Mouse (Mus musculus): ENCODE measurements at regions not wholly inside any gene's neighbourhood (a gene's known extent, or its start where the extent isn't known, plus 50 kb on each side); places are given as distances from the start of the nearest gene placed in this dataset.

GRCm38 (mm10) chr4:148723208-148723607 lies 80.1 kb downstream of the Gm572 start:
- 60% methylated on average over 9 of the region's 9 CpGs for WGBS (ENCODE audit: insufficient replicate concordance)
- Histone ChIP-seq H3K4me2 (no peak overlapping the region), H3K9me3 (replicated peaks) (no peaks in the 10 kb centered on the region), H3K4me1 (replicated peaks) (peaks cover 3% of the 10 kb centered on the region; the same call in 1 of the 2 replicates), H3K27ac (no peak overlapping the region), H3K4me3 (replicated peaks) (no peak overlapping the region), H3K36me3 (no peaks in the 10 kb centered on the region), H3K27me3 (peaks cover 65% of the 10 kb centered on the region), H3K9ac (no peak overlapping the region)
- ATAC-seq (ENCODE audit: low read depth), result no peak
- DNase-seq, result no peak

GRCm38 (mm10) chr4:148723934-148724719 lies 80.1 kb upstream of the Casz1 start:
- ATAC-seq (ENCODE audit: low read depth), result peak; percentile 34; the same call in 1 of the 2 replicates
- no peak overlapping the region for H3K9ac ChIP-seq

GRCm38 (mm10) chr4:148728800-148729199 lies 75.4 kb upstream of the Casz1 start:
- Histone ChIP-seq H3K4me2 (no peak overlapping the region), H3K4me3 (replicated peaks) (no peak overlapping the region), H3K27me3 (peaks cover 26% of the 10 kb centered on the region), H3K9ac (no peak overlapping the region), H3K4me1 (replicated peaks) (peaks cover 3% of the 10 kb centered on the region; the same call in 1 of the 2 replicates), H3K36me3 (no peaks in the 10 kb centered on the region), H3K27ac (no peak overlapping the region), H3K9me3 (replicated peaks) (no peaks in the 10 kb centered on the region)
- DNase-seq (no peak), ATAC-seq (ENCODE audit: low read depth) (no peak)
- 66% methylated on average over 5 of the region's 5 CpGs for WGBS (ENCODE audit: insufficient replicate concordance)

More at GRCm38 (mm10) chr4:148723934-148724719, 80.1 kb upstream of the Casz1 start:
- Histone ChIP-seq H3K9me3 (replicated peaks) (no peaks in the 10 kb centered on the region), H3K36me3 (no peaks in the 10 kb centered on the region), H3K27me3 (peaks cover 61% of the 10 kb centered on the region), H3K4me3 (replicated peaks) (peak overlapping the region; percentile 28), H3K4me2 (peak overlapping the region; percentile 53), H3K4me1 (replicated peaks) (peaks cover 3% of the 10 kb centered on the region; the same call in 1 of the 2 replicates), H3K27ac (no peak overlapping the region)
- WGBS (ENCODE audit: insufficient replicate concordance), result 8% methylated on average over 39 of the region's 39 CpGs
- DNase-seq, result no peak

- Histone ChIP-seq H3K27me3 (peaks cover 14% of the 10 kb centered on the region; the same call in 1 of the 2 replicates), H3K9me3 (replicated peaks) (no peaks in the 10 kb centered on the region), H3K4me2 (no peak overlapping the region), H3K4me3 (replicated peaks) (no peak overlapping the region), H3K4me1 (replicated peaks) (no peaks in the 10 kb centered on the region), H3K36me3 (no peaks in the 10 kb centered on the region), H3K27ac (no peak overlapping the region), H3K9ac (no peak overlapping the region)
- ATAC-seq (ENCODE audit: low read depth) (no peak), DNase-seq (no peak)
- WGBS (ENCODE audit: insufficient replicate concordance), result 38% methylated on average over 3 of the region's 3 CpGs
Measured at GRCm38 (mm10) chr4:148731586-148731985, 72.6 kb upstream of the Casz1 start.

- DNase-seq (no peak), ATAC-seq (ENCODE audit: low read depth) (no peak)
- no peaks in the 10 kb centered on the region for H3K36me3 ChIP-seq
- H3K4me3 ChIP-seq (replicated peaks), result no peak overlapping the region
- no peak overlapping the region for H3K27ac ChIP-seq
- no peak overlapping the region for H3K9ac ChIP-seq
- no peaks in the 10 kb centered on the region for H3K9me3 ChIP-seq (replicated peaks)
- H3K27me3 ChIP-seq, result peaks cover 19% of the 10 kb centered on the region
- H3K4me2 ChIP-seq, result no peak overlapping the region
- H3K4me1 ChIP-seq (replicated peaks), result no peaks in the 10 kb centered on the region
- WGBS (ENCODE audit: insufficient replicate concordance), result 69% methylated on average over 9 of the region's 9 CpGs
Measured at GRCm38 (mm10) chr4:148734061-148734460, 70.2 kb upstream of the Casz1 start.

- Histone ChIP-seq H3K4me1 (replicated peaks) (no peaks in the 10 kb centered on the region), H3K27me3 (peaks cover 24% of the 10 kb centered on the region), H3K36me3 (no peaks in the 10 kb centered on the region), H3K4me3 (replicated peaks) (no peak overlapping the region), H3K27ac (no peak overlapping the region), H3K9me3 (replicated peaks) (no peaks in the 10 kb centered on the region), H3K4me2 (no peak overlapping the region), H3K9ac (no peak overlapping the region)
- ATAC-seq (ENCODE audit: low read depth), result no peak
- WGBS (ENCODE audit: insufficient replicate concordance), result 64% methylated on average over 12 of the region's 12 CpGs
- no peak for DNase-seq
Measured at GRCm38 (mm10) chr4:148734547-148734946, 69.7 kb upstream of the Casz1 start.

GRCm38 (mm10) chr4:148738601-148739530 lies 65.4 kb upstream of the Casz1 start:
- Histone ChIP-seq H3K4me3 (replicated peaks) (no peak overlapping the region), H3K4me2 (no peak overlapping the region), H3K9me3 (replicated peaks) (no peaks in the 10 kb centered on the region), H3K27me3 (peaks cover 56% of the 10 kb centered on the region), H3K27ac (no peak overlapping the region), H3K36me3 (no peaks in the 10 kb centered on the region), H3K9ac (no peak overlapping the region), H3K4me1 (replicated peaks) (peaks cover 8% of the 10 kb centered on the region; the same call in 1 of the 2 replicates)
- no peak for ATAC-seq (ENCODE audit: low read depth)
- 25% methylated on average over 13 of the region's 13 CpGs for WGBS (ENCODE audit: insufficient replicate concordance)
- DNase-seq, result no peak

- 3% methylated on average over 59 of the region's 65 CpGs for WGBS (ENCODE audit: insufficient replicate concordance)
- Histone ChIP-seq H3K36me3 (no peaks in the 10 kb centered on the region), H3K27ac (no peak overlapping the region), H3K9ac (no peak overlapping the region), H3K4me3 (replicated peaks) (peak overlapping the region; percentile 50), H3K4me1 (replicated peaks) (peaks cover 8% of the 10 kb centered on the region; the same call in 1 of the 2 replicates), H3K27me3 (peaks cover 66% of the 10 kb centered on the region), H3K9me3 (replicated peaks) (no peaks in the 10 kb centered on the region), H3K4me2 (peak overlapping the region; percentile 70)
- peak; percentile 11 for DNase-seq
- ATAC-seq (ENCODE audit: low read depth), result no peak
Measured at GRCm38 (mm10) chr4:148742549-148743413, 61.4 kb upstream of the Casz1 start.

- Histone ChIP-seq H3K27me3 (peaks cover 66% of the 10 kb centered on the region), H3K9ac (no peak overlapping the region), H3K4me1 (replicated peaks) (peaks cover 8% of the 10 kb centered on the region; the same call in 1 of the 2 replicates), H3K27ac (no peak overlapping the region), H3K9me3 (replicated peaks) (no peaks in the 10 kb centered on the region), H3K36me3 (no peaks in the 10 kb centered on the region), H3K4me2 (no peak overlapping the region), H3K4me3 (replicated peaks) (no peak overlapping the region)
- no peak for ATAC-seq (ENCODE audit: low read depth)
- DNase-seq, result no peak
- WGBS (ENCODE audit: insufficient replicate concordance), result 28% methylated on average over 11 of the region's 11 CpGs
Measured at GRCm38 (mm10) chr4:148743414-148743844, 60.8 kb upstream of the Casz1 start.

- no peak overlapping the region for H3K4me3 ChIP-seq (replicated peaks)
- peaks cover 8% of the 10 kb centered on the region; the same call in 1 of the 2 replicates for H3K4me1 ChIP-seq (replicated peaks)
- ATAC-seq (ENCODE audit: low read depth) (no peak), DNase-seq (no peak)
- 52% methylated on average over 8 of the region's 8 CpGs for WGBS (ENCODE audit: insufficient replicate concordance)
- H3K9me3 ChIP-seq (replicated peaks), result no peaks in the 10 kb centered on the region
- no peak overlapping the region for H3K4me2 ChIP-seq
- no peaks in the 10 kb centered on the region for H3K36me3 ChIP-seq
- H3K27ac ChIP-seq, result no peak overlapping the region
- peaks cover 63% of the 10 kb centered on the region for H3K27me3 ChIP-seq
- no peak overlapping the region for H3K9ac ChIP-seq
Measured at GRCm38 (mm10) chr4:148744053-148744452, 60.2 kb upstream of the Casz1 start.
